Mouse (Mus musculus) thymus, adult 2 months (tissue): ENCODE results near the gene Shroom3.

Experiments
- CTCF ChIP-seq: fragments of 200-500 bp; IDR thresholded peaks from 2 replicates; pipeline ENCODE4 v1.5.1; 2012; ENCODE audit warnings: mild to moderate bottlenecking, control low read depth, low read length, moderate library complexity, borderline replicate concordance; ENCODE audit not compliant: control insufficient read depth, poor library complexity, insufficient read depth; ENCODE audit errors: extremely low read depth
- POLR2A ChIP-seq: fragments of 200-500 bp; IDR thresholded peaks from 2 replicates; pipeline ENCODE4 v1.6.1; 2012; ENCODE audit warnings: mild to moderate bottlenecking, low read length, control low read depth, moderate library complexity; ENCODE audit not compliant: control insufficient read depth, poor library complexity, insufficient read depth; ENCODE audit errors: extremely low read depth

- TF ChIP-seq CTCF (no peak), POLR2A (no peak)
These were observed 47.3 kb upstream of the Shroom3 start for GRCm38 (mm10) chr5:92635891-92636290.
